Mouse (Mus musculus): ENCODE data around the gene Scarb2.

DNA sequence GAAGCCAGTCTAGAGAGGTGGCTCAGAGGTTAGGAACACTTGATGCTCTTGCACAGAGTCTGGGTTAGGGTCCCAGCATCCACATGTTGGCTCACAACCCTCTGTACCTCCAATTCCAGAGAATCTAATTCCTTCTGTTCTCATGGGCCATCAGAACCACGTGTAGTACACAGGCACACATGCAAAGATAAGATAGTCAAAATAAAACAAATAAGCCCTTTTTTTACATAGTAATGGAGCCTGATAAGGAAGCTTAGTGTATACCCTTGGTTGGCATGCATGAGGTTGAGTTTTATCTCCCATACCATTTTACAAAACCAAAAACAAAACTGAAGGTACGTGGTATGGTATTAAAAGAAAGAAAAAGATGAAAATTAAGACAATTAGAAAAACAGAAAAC lies 49.2 kb downstream of the Scarb2 start:
- TF ChIP-seq POLR2A (IDR thresholded peaks at IDR 0.05; ENCODE audit: borderline replicate concordance, extremely low read depth, low read depth, low read length) = no peak
- TF ChIP-seq CTCF (IDR thresholded peaks at IDR 0.05; ENCODE audit: insufficient read depth, low read length) = no peak

All from lung, adult 2 months (tissue).